Mouse (Mus musculus): ENCODE results near the gene Olfr777. TPM values are rescaled to one million over a fixed set of nuclear protein-coding genes. Genes with fewer than 3 reads are reported as not detected.
"Not testable (repeated sequence)": the region's sequence is repeated elsewhere in the genome, so short reads cannot be mapped to it uniquely, and the experiment has no call there.

Gene Olfr777
- not detected in 2 replicates for polyA plus RNA-seq (2012; rRNA removed)

- 93% methylated on average over 2 of the region's 2 CpGs for WGBS
- no peak within 1 kb of the TSS for H3K4me3 ChIP-seq (ENCODE audit: insufficient read depth, low read depth, low read length)
- H3K36me3 ChIP-seq (ENCODE audit: control insufficient read depth, insufficient read depth, low read length) = no peaks in the 10 kb centered on the region
- H3K27ac ChIP-seq (ENCODE audit: insufficient read depth, low read depth, low read length) = no peak within 1 kb of the TSS
- DNase-seq = no peak
- TF ChIP-seq POLR2A (IDR thresholded peaks at IDR 0.05; ENCODE audit: low read depth, low read length) = no peak
- no peak for TF ChIP-seq CTCF (conservative IDR thresholded peaks at IDR 0.05; ENCODE audit: insufficient read depth, insufficient read length, low read depth, low read length)
- H3K4me1 ChIP-seq (ENCODE audit: control insufficient read depth, insufficient read depth, low read length) = no peaks in the 10 kb centered on the region
- H3K27me3 ChIP-seq (replicated peaks; ENCODE audit: control insufficient read depth, insufficient read depth, low read length) = no peaks in the 10 kb centered on the region
These were observed at the start of gene Olfr777 for GRCm38 (mm10) chr10:129271081-129271535. Gene Olfr777 (minus strand): TSS chr10:129271485.

GRCm38 (mm10) chr10:129317817-129318216, 46.5 kb upstream of the Olfr777 start, which contains the start of gene Olfr780:
Gene Olfr780 (plus strand): TSS chr10:129318117.
- Histone ChIP-seq H3K4me1 (ENCODE audit: control insufficient read depth, insufficient read depth, low read length) (no peaks in the 10 kb centered on the region), H3K36me3 (ENCODE audit: control insufficient read depth, insufficient read depth, low read length) (no peaks in the 10 kb centered on the region), H3K27ac (ENCODE audit: insufficient read depth, low read depth, low read length) (no peak within 1 kb of the TSS), H3K27me3 (replicated peaks; ENCODE audit: control insufficient read depth, insufficient read depth, low read length) (no peaks in the 10 kb centered on the region; the same call in 1 of the 2 replicates), H3K4me3 (ENCODE audit: insufficient read depth, low read depth, low read length) (no peak within 1 kb of the TSS)
- WGBS = 83% methylated on average over 3 of the region's 3 CpGs
- TF ChIP-seq CTCF (conservative IDR thresholded peaks at IDR 0.05; ENCODE audit: insufficient read depth, insufficient read length, low read depth, low read length) (no peak), POLR2A (IDR thresholded peaks at IDR 0.05; ENCODE audit: low read depth, low read length) (no peak)
- DNase-seq = no peak

GRCm38 (mm10) chr10:129313521-129313920, 42.2 kb upstream of the Olfr777 start:
- H3K27me3 ChIP-seq (replicated peaks; ENCODE audit: control insufficient read depth, insufficient read depth, low read length); H3K36me3 ChIP-seq (ENCODE audit: control insufficient read depth, insufficient read depth, low read length); H3K27ac ChIP-seq (ENCODE audit: insufficient read depth, low read depth, low read length); DNase-seq; H3K4me3 ChIP-seq (ENCODE audit: insufficient read depth, low read depth, low read length); H3K4me1 ChIP-seq (ENCODE audit: control insufficient read depth, insufficient read depth, low read length): not testable (repeated sequence)
- WGBS = 40% methylated on average over 1 of the region's 1 CpGs

- not testable (repeated sequence) for H3K27me3 ChIP-seq (replicated peaks; ENCODE audit: control insufficient read depth, insufficient read depth, low read length); H3K4me1 ChIP-seq (ENCODE audit: control insufficient read depth, insufficient read depth, low read length); H3K4me3 ChIP-seq (ENCODE audit: insufficient read depth, low read depth, low read length); DNase-seq; H3K36me3 ChIP-seq (ENCODE audit: control insufficient read depth, insufficient read depth, low read length); H3K27ac ChIP-seq (ENCODE audit: insufficient read depth, low read depth, low read length)
- WGBS = 41% methylated on average over 1 of the region's 1 CpGs
These were observed 41.7 kb upstream of the Olfr777 start for GRCm38 (mm10) chr10:129312973-129313372.

GRCm38 (mm10) chr10:129258827-129259226, 12.5 kb downstream of the Olfr777 start, which contains the start of gene Olfr776:
Gene Olfr776 (plus strand): TSS chr10:129259127.
- DNase-seq = no peak
- Histone ChIP-seq H3K36me3 (ENCODE audit: control insufficient read depth, insufficient read depth, low read length) (no peaks in the 10 kb centered on the region), H3K4me3 (ENCODE audit: insufficient read depth, low read depth, low read length) (no peak within 1 kb of the TSS), H3K27ac (ENCODE audit: insufficient read depth, low read depth, low read length) (no peak within 1 kb of the TSS), H3K27me3 (replicated peaks; ENCODE audit: control insufficient read depth, insufficient read depth, low read length) (no peaks in the 10 kb centered on the region; the same call in 1 of the 2 replicates), H3K4me1 (ENCODE audit: control insufficient read depth, insufficient read depth, low read length) (no peaks in the 10 kb centered on the region)
- TF ChIP-seq CTCF (conservative IDR thresholded peaks at IDR 0.05; ENCODE audit: insufficient read depth, insufficient read length, low read depth, low read length) (no peak), POLR2A (IDR thresholded peaks at IDR 0.05; ENCODE audit: low read depth, low read length) (no peak)

- Histone ChIP-seq H3K36me3 (ENCODE audit: control insufficient read depth, insufficient read depth, low read length) (no peaks in the 10 kb centered on the region), H3K27me3 (replicated peaks; ENCODE audit: control insufficient read depth, insufficient read depth, low read length) (no peaks in the 10 kb centered on the region; the same call in 1 of the 2 replicates), H3K4me3 (ENCODE audit: insufficient read depth, low read depth, low read length) (no peak within 1 kb of the TSS), H3K27ac (ENCODE audit: insufficient read depth, low read depth, low read length) (no peak within 1 kb of the TSS), H3K4me1 (ENCODE audit: control insufficient read depth, insufficient read depth, low read length) (no peaks in the 10 kb centered on the region)
- TF ChIP-seq POLR2A (IDR thresholded peaks at IDR 0.05; ENCODE audit: low read depth, low read length) (no peak), CTCF (conservative IDR thresholded peaks at IDR 0.05; ENCODE audit: insufficient read depth, insufficient read length, low read depth, low read length) (no peak)
- WGBS = 60% methylated on average over 3 of the region's 3 CpGs
- no peak for DNase-seq
These were observed 23.2 kb downstream of the Olfr777 start, which contains the start of gene Olfr775 for GRCm38 (mm10) chr10:129248112-129248511. Gene Olfr775 (plus strand): TSS chr10:129248412.

- no peak for TF ChIP-seq POLR2A (IDR thresholded peaks at IDR 0.05; ENCODE audit: low read depth, low read length)
- no peak for TF ChIP-seq CTCF (conservative IDR thresholded peaks at IDR 0.05; ENCODE audit: insufficient read depth, insufficient read length, low read depth, low read length)
- WGBS = 75% methylated on average over 2 of the region's 2 CpGs
- H3K36me3 ChIP-seq (ENCODE audit: control insufficient read depth, insufficient read depth, low read length) = no peaks in the 10 kb centered on the region
- H3K27ac ChIP-seq (ENCODE audit: insufficient read depth, low read depth, low read length) = no peak within 1 kb of the TSS
- H3K27me3 ChIP-seq (replicated peaks; ENCODE audit: control insufficient read depth, insufficient read depth, low read length) = no peaks in the 10 kb centered on the region
- H3K4me3 ChIP-seq (ENCODE audit: insufficient read depth, low read depth, low read length) = no peak within 1 kb of the TSS
- no peak for DNase-seq
- H3K4me1 ChIP-seq (ENCODE audit: control insufficient read depth, insufficient read depth, low read length) = no peaks in the 10 kb centered on the region
These were observed 35.4 kb downstream of the Olfr777 start, which contains the start of gene Olfr774 for GRCm38 (mm10) chr10:129235904-129236303. Gene Olfr774 (plus strand): TSS chr10:129236204.

- no peaks in the 10 kb centered on the region for H3K4me1 ChIP-seq (ENCODE audit: control insufficient read depth, insufficient read depth, low read length)
- DNase-seq = no peak
- WGBS = 72% methylated on average over 1 of the region's 1 CpGs
- H3K36me3 ChIP-seq (ENCODE audit: control insufficient read depth, insufficient read depth, low read length) = no peaks in the 10 kb centered on the region
- H3K27ac ChIP-seq (ENCODE audit: insufficient read depth, low read depth, low read length) = no peak overlapping the region
- H3K4me3 ChIP-seq (ENCODE audit: insufficient read depth, low read depth, low read length) = no peak overlapping the region
- no peaks in the 10 kb centered on the region for H3K27me3 ChIP-seq (replicated peaks; ENCODE audit: control insufficient read depth, insufficient read depth, low read length)
- TF ChIP-seq CTCF (conservative IDR thresholded peaks at IDR 0.05; ENCODE audit: insufficient read depth, insufficient read length, low read depth, low read length) (no peak), POLR2A (IDR thresholded peaks at IDR 0.05; ENCODE audit: low read depth, low read length) (no peak)
These were observed 40.5 kb downstream of the Olfr777 start for GRCm38 (mm10) chr10:129230737-129231136.

Other genes with a start within 250 kb of the Olfr777 start
- gene Olfr764-ps1, start 231.6 kb downstream of the Olfr777 start, polyA plus RNA-seq (2012; rRNA removed) = not detected in 2 replicates
- not detected in 2 replicates for gene Olfr765, start 221.5 kb downstream of the Olfr777 start, polyA plus RNA-seq (2012; rRNA removed)
- gene Olfr766-ps1, start 202.5 kb downstream of the Olfr777 start, polyA plus RNA-seq (2012; rRNA removed) = not detected in 2 replicates
- gene Olfr767, start 188.6 kb downstream of the Olfr777 start, polyA plus RNA-seq (2012; rRNA removed) = not detected in 2 replicates
- gene Olfr768, start 172.1 kb downstream of the Olfr777 start, polyA plus RNA-seq (2012; rRNA removed) = not detected in 2 replicates
- gene Olfr769, start 153.6 kb downstream of the Olfr777 start, polyA plus RNA-seq (2012; rRNA removed) = not detected in 2 replicates
- gene Olfr770, start 132.5 kb downstream of the Olfr777 start, polyA plus RNA-seq (2012; rRNA removed) = not detected in 2 replicates
- gene Olfr771, start 106.7 kb downstream of the Olfr777 start, polyA plus RNA-seq (2012; rRNA removed) = not detected in 2 replicates
- gene Olfr772, start 93.6 kb downstream of the Olfr777 start, polyA plus RNA-seq (2012; rRNA removed) = not detected in 2 replicates
- gene Olfr773, start 84.1 kb downstream of the Olfr777 start, polyA plus RNA-seq (2012; rRNA removed) = not detected in 2 replicates
- gene Olfr774, start 35.3 kb downstream of the Olfr777 start, polyA plus RNA-seq (2012; rRNA removed) = not detected in 2 replicates
- not detected in 2 replicates for gene Olfr775, start 23.1 kb downstream of the Olfr777 start, polyA plus RNA-seq (2012; rRNA removed)
- not detected in 2 replicates for gene Olfr776, start 12.4 kb downstream of the Olfr777 start, polyA plus RNA-seq (2012; rRNA removed)
- not detected in 2 replicates for gene Olfr780, start 46.6 kb upstream of the Olfr777 start, polyA plus RNA-seq (2012; rRNA removed)
- gene Olfr781, start 57.4 kb upstream of the Olfr777 start, polyA plus RNA-seq (2012; rRNA removed) = not detected in 2 replicates
- not detected in 2 replicates for gene Olfr782, start 77.4 kb upstream of the Olfr777 start, polyA plus RNA-seq (2012; rRNA removed)
- not detected in 2 replicates for gene Olfr784, start 112.6 kb upstream of the Olfr777 start, polyA plus RNA-seq (2012; rRNA removed)
- gene Olfr785, start 133.9 kb upstream of the Olfr777 start, polyA plus RNA-seq (2012; rRNA removed) = not detected in 2 replicates
- not detected in 2 replicates for gene Olfr786, start 155.8 kb upstream of the Olfr777 start, polyA plus RNA-seq (2012; rRNA removed)
- not detected in 2 replicates for gene Olfr787, start 190.4 kb upstream of the Olfr777 start, polyA plus RNA-seq (2012; rRNA removed)
- gene Olfr788, start 199.5 kb upstream of the Olfr777 start, polyA plus RNA-seq (2012; rRNA removed) = not detected in 2 replicates
- gene Olfr789, start 213.3 kb upstream of the Olfr777 start, polyA plus RNA-seq (2012; rRNA removed) = not detected in 2 replicates
- gene Olfr790, start 227.0 kb upstream of the Olfr777 start, polyA plus RNA-seq (2012; rRNA removed) = not detected in 2 replicates

Measured in kidney, adult 2 months (tissue).